Mouse (Mus musculus) midbrain, postnatal 0 days (tissue): Measurements from ENCODE around the gene Jak2. TPM values are rescaled to one million over a fixed set of nuclear protein-coding genes. Genes with fewer than 3 reads are reported as not detected.

Source experiments
- ATAC-seq: fragments of 200-750 bp; cut with Nextera tagmentation; 2 replicates; pipeline ENCODE4 v1.8.0; 2017; ENCODE audit warnings: moderate number of reproducible peaks, mild to moderate bottlenecking, moderate TSS enrichment, moderate library complexity; ENCODE audit not compliant: low FRiP score
- DNase-seq: peaks from one replicate; pipeline ENCODE4 v3.0.0-alpha.2; 2015; ENCODE audit warnings: low spot score
- H3K27ac ChIP-seq: fragments of 300-500 bp; sonication (generic); 2 replicates; pipeline ENCODE4 v1.5.1; 2014; ENCODE audit warnings: low read depth, mild to moderate bottlenecking, low read length, mixed read lengths
- H3K27me3 ChIP-seq: fragments of 300-500 bp; sonication (generic); 2 replicates; pipeline ENCODE4 v1.6.1; 2014; ENCODE audit warnings: low read length, control low read depth, mixed read lengths; ENCODE audit not compliant: insufficient read depth
- H3K36me3 ChIP-seq: fragments of 300-500 bp; sonication (generic); 2 replicates; pipeline ENCODE4 v1.6.1; 2014; ENCODE audit warnings: low read length, control low read depth, mixed read lengths; ENCODE audit not compliant: insufficient read depth
- H3K4me1 ChIP-seq: fragments of 300-500 bp; sonication (generic); 2 replicates; pipeline ENCODE4 v1.6.1; 2014; ENCODE audit warnings: mild to moderate bottlenecking, control low read depth, antibody characterized with exemption, low read length, mixed read lengths; ENCODE audit not compliant: insufficient read depth
- H3K4me2 ChIP-seq: fragments of 300-500 bp; sonication (generic); 2 replicates; pipeline ENCODE4 v1.6.1; 2014; ENCODE audit warnings: low read depth, mild to moderate bottlenecking, low read length, mixed read lengths; ENCODE audit not compliant: poor library complexity, severe bottlenecking
- H3K4me3 ChIP-seq: fragments of 300-500 bp; sonication (generic); 2 replicates; pipeline ENCODE4 v1.5.1; 2014; ENCODE audit warnings: low read depth, mild to moderate bottlenecking, low read length, moderate library complexity
- H3K9ac ChIP-seq: fragments of 300-500 bp; sonication (generic); replicated peaks from 2 replicates; pipeline ENCODE4 v1.6.1; 2014; ENCODE audit warnings: mild to moderate bottlenecking, low read length, moderate library complexity, mixed read lengths; ENCODE audit not compliant: poor library complexity, severe bottlenecking
- H3K9me3 ChIP-seq: fragments of 300-500 bp; sonication (generic); 2 replicates; pipeline ENCODE4 v1.6.1; 2016; ENCODE audit warnings: low read length, control low read depth
- CTCF ChIP-seq: IDR thresholded peaks from 2 replicates; pipeline ENCODE4 v1.5.1; 2016; ENCODE audit warnings: antibody characterized with exemption, mild to moderate bottlenecking
- WGBS: fragments of 180-500 bp; shearing (Covaris S2); extraction: QIAGEN DNeasy Blood & Tissue Kit; methylation state at CpG from one replicate; pipeline ENCODE4 v1.1.7; 2014; 5-methylcytosine and 5-hydroxymethylcytosine counted together
- polyA plus RNA-seq: library from polyadenylated mRNA; unstranded; fragments of >200 nt; fragmentation: Nextera tagmentation; extraction: Ambion mirVana; gene quantifications from 2 replicates; pipeline ENCODE4 v1.2.1, GENCODE M21; 2015
- total RNA-seq: library from RNA; depleted of rRNA; stranded (reverse); fragments of >200 nt; gene quantifications from 2 replicates; pipeline ENCODE4 v1.2.3, GENCODE M21; 2014

Gene Jak2
- total and polyA plus RNA-seq, 2 experiments from 2014 or later = 12.0 to 35.3 TPM

GRCm38 (mm10) chr19:29268788-29269321 lies 17.2 kb downstream of the Jak2 start:
- TF ChIP-seq CTCF = no peak
- H3K4me1 ChIP-seq = no peaks in the 10 kb centered on the region
- WGBS = 93% methylated on average over 4 of the region's 4 CpGs
- H3K9ac ChIP-seq = no peak overlapping the region
- no peak overlapping the region for H3K4me3 ChIP-seq
- H3K27me3 ChIP-seq = no peaks in the 10 kb centered on the region
- H3K36me3 ChIP-seq = no peaks in the 10 kb centered on the region
- H3K4me2 ChIP-seq = no peak overlapping the region
- DNase-seq (no peak), ATAC-seq (no peak)
- no peak overlapping the region for H3K27ac ChIP-seq
- no peaks in the 10 kb centered on the region for H3K9me3 ChIP-seq

GRCm38 (mm10) chr19:29270226-29270625 lies 18.6 kb downstream of the Jak2 start:
- Histone ChIP-seq H3K36me3 (no peaks in the 10 kb centered on the region), H3K4me3 (no peak overlapping the region), H3K4me2 (no peak overlapping the region), H3K27me3 (no peaks in the 10 kb centered on the region), H3K4me1 (no peaks in the 10 kb centered on the region), H3K9me3 (no peaks in the 10 kb centered on the region), H3K27ac (no peak overlapping the region), H3K9ac (no peak overlapping the region)
- DNase-seq (peak; percentile 32), ATAC-seq (no peak)
- 23% methylated on average over 6 of the region's 6 CpGs for WGBS
- peak; percentile 37 for TF ChIP-seq CTCF

GRCm38 (mm10) chr19:29271147-29271578 lies 19.5 kb downstream of the Jak2 start:
- peaks cover 3% of the 10 kb centered on the region; the same call in 1 of the 2 replicates for H3K36me3 ChIP-seq
- no peak for DNase-seq
- 81% methylated on average over 12 of the region's 12 CpGs for WGBS
- no peak overlapping the region for H3K4me3 ChIP-seq
- H3K9ac ChIP-seq = no peak overlapping the region
- H3K27ac ChIP-seq = no peak overlapping the region
- H3K4me1 ChIP-seq = no peaks in the 10 kb centered on the region
- no peaks in the 10 kb centered on the region for H3K9me3 ChIP-seq
- no peak overlapping the region for H3K4me2 ChIP-seq
- no peak for ATAC-seq
- no peaks in the 10 kb centered on the region for H3K27me3 ChIP-seq
- no peak for TF ChIP-seq CTCF

- Histone ChIP-seq H3K4me2 (no peak overlapping the region), H3K9ac (no peak overlapping the region), H3K27ac (no peak overlapping the region), H3K4me1 (no peaks in the 10 kb centered on the region), H3K4me3 (no peak overlapping the region), H3K36me3 (peaks cover 10% of the 10 kb centered on the region), H3K27me3 (no peaks in the 10 kb centered on the region), H3K9me3 (no peaks in the 10 kb centered on the region)
- DNase-seq (no peak), ATAC-seq (no peak)
- WGBS = 94% methylated on average over 3 of the region's 3 CpGs
- TF ChIP-seq CTCF = peak; percentile 9; the same call in 1 of the 2 replicates
Measured at GRCm38 (mm10) chr19:29272011-29272809, 20.6 kb downstream of the Jak2 start.

GRCm38 (mm10) chr19:29276414-29276813 lies 24.8 kb downstream of the Jak2 start:
- Histone ChIP-seq H3K4me3 (no peak overlapping the region), H3K27ac (no peak overlapping the region), H3K27me3 (no peaks in the 10 kb centered on the region), H3K4me1 (no peaks in the 10 kb centered on the region), H3K9me3 (no peaks in the 10 kb centered on the region), H3K36me3 (peaks cover 13% of the 10 kb centered on the region), H3K9ac (no peak overlapping the region), H3K4me2 (no peak overlapping the region)
- no peak for TF ChIP-seq CTCF
- WGBS = 94% methylated on average over 4 of the region's 4 CpGs
- ATAC-seq (no peak), DNase-seq (no peak)

- H3K4me1 ChIP-seq = no peaks in the 10 kb centered on the region
- H3K4me2 ChIP-seq = no peak overlapping the region
- WGBS = 78% methylated on average over 6 of the region's 6 CpGs
- ATAC-seq (no peak), DNase-seq (no peak)
- no peak for TF ChIP-seq CTCF
- H3K27me3 ChIP-seq = no peaks in the 10 kb centered on the region
- H3K27ac ChIP-seq = no peak overlapping the region
- H3K4me3 ChIP-seq = no peak overlapping the region
- no peak overlapping the region for H3K9ac ChIP-seq
- H3K9me3 ChIP-seq = no peaks in the 10 kb centered on the region
- peaks cover 13% of the 10 kb centered on the region for H3K36me3 ChIP-seq
Measured at GRCm38 (mm10) chr19:29278944-29279587, 27.4 kb downstream of the Jak2 start.
